9 mouse cellular contexts compared by ENCODE assay signal in the genomic region with DNA sequence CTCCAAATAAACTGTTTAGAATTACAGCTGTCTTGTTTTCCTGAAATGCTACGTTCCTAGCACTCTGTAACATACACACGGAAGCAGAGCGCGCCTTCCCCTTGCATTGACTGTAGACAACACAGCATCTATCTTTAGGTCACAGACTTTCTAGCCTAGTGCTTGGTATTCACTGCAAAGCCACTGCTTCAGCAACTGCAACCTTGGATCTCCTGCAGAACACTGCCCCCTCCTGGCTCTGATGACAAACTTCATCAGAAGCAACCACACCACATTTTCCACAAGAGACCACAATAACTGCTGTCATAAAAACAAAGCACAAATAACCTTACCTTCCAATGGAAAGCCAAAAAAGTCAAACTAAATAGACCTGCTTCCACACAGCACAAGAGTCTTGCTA. TPM values are rescaled to one million over a fixed set of nuclear protein-coding genes. Genes with fewer than 3 reads are reported as not detected.
DNase-seq lines count a peak whose midpoint lies in the region; ATAC-seq and TF ChIP-seq lines count a peak whose summit lies in the region.
"Had no signal": no experiment of that assay in that cellular context is flagged by ENCODE, and none has a peak within 500 bp of the region (broad histone marks: within the 10 kb centered on the region; RNA-seq: fewer than 3 reads in every experiment).

No protein-coding gene starts in this region.

- no peaks in the 10 kb centered on the region for H3K9me3 ChIP-seq in intestine, postnatal 0 days (ENCODE audit: control insufficient read depth)
- H3K9me3 ChIP-seq in intestine, embryonic 16.5 days (ENCODE audit: control insufficient read depth, low read length) = no peaks in the 10 kb centered on the region
- H3K9me3 ChIP-seq: stomach, embryonic 15.5 days had no signal

- H3K9ac ChIP-seq in intestine, postnatal 0 days (ENCODE audit: low read depth, low read length) = no peak overlapping the region
- H3K9ac ChIP-seq in intestine, embryonic 16.5 days (ENCODE audit: low read depth, low read length) = no peak overlapping the region
- H3K9ac ChIP-seq: stomach, embryonic 15.5 days had no signal

- no peak overlapping the region for H3K27ac ChIP-seq in intestine, postnatal 0 days (ENCODE audit: low read depth, low read length)
- H3K27ac ChIP-seq in intestine, embryonic 16.5 days (ENCODE audit: low read length) = no peak overlapping the region
- H3K27ac ChIP-seq: stomach, embryonic 15.5 days had no signal

- no peaks in the 10 kb centered on the region for H3K4me1 ChIP-seq in intestine, postnatal 0 days (replicated peaks; ENCODE audit: control insufficient read depth, insufficient read depth, low read length)
- H3K4me1 ChIP-seq in intestine, embryonic 16.5 days (ENCODE audit: control insufficient read depth, insufficient read depth, low read length) = no peaks in the 10 kb centered on the region
- H3K4me1 ChIP-seq: stomach, embryonic 15.5 days had no signal

- no peak overlapping the region for H3K4me2 ChIP-seq in intestine, postnatal 0 days (replicated peaks; ENCODE audit: low read depth)
- no peak overlapping the region for H3K4me2 ChIP-seq in intestine, embryonic 16.5 days (ENCODE audit: low read depth, low read length)
- H3K4me2 ChIP-seq: stomach, embryonic 15.5 days had no signal

- H3K27me3 ChIP-seq in intestine, postnatal 0 days (replicated peaks; ENCODE audit: control insufficient read depth, insufficient read depth, low read length) = no peaks in the 10 kb centered on the region
- no peaks in the 10 kb centered on the region for H3K27me3 ChIP-seq in intestine, embryonic 16.5 days (replicated peaks; ENCODE audit: control insufficient read depth, insufficient read depth, low read length)
- H3K27me3 ChIP-seq: stomach, embryonic 15.5 days had no signal

- peak; percentile 90 for TF ChIP-seq CTCF in intestine, postnatal 0 days (IDR thresholded peaks at IDR 0.05; ENCODE audit: low read depth)

- H3K36me3 ChIP-seq in intestine, postnatal 0 days (ENCODE audit: control insufficient read depth, insufficient read depth) = peaks cover 8% of the 10 kb centered on the region; the same call in 1 of the 2 replicates
- H3K36me3 ChIP-seq in intestine, embryonic 16.5 days (ENCODE audit: control insufficient read depth, insufficient read depth, low read length) = 0 out of 2 replicates have a peak, but pooled peaks cover 2% of the 10 kb centered on the region

- peak; percentile 62 for DNase-seq in T-cell, adult 2 months (ENCODE audit: low spot score)
- DNase-seq in heart, adult 8-10 months (ENCODE audit: low spot score) = peak; percentile 55
- peak; percentile 52 to 73 for DNase-seq in kidney, postnatal 4 days
- peak; percentile 62 for DNase-seq in skeletal muscle tissue, adult 2 months (ENCODE audit: low read depth, low spot score)

- WGBS in intestine, postnatal 0 days = 66% methylated on average over 4 of the region's 4 CpGs
- 65% methylated on average over 4 of the region's 4 CpGs for WGBS in intestine, embryonic 16.5 days

- ATAC-seq in intestine, postnatal 0 days = no peak
- no peak for ATAC-seq in intestine, embryonic 16.5 days
- peak; percentile 97 for ATAC-seq in common myeloid progenitor, adult 5-6 weeks (replicated peaks; ENCODE audit: low read depth, poor library complexity, severe bottlenecking)
- peak; percentile 93 for ATAC-seq in megakaryocyte-erythroid progenitor cell, adult 5-6 weeks (replicated peaks; ENCODE audit: low FRiP score, low TSS enrichment, poor library complexity, severe bottlenecking)

- H3K4me3 ChIP-seq in intestine, postnatal 0 days (ENCODE audit: low read depth, low read length) = no peak overlapping the region
- H3K4me3 ChIP-seq in intestine, embryonic 16.5 days (ENCODE audit: low read length) = no peak overlapping the region
- H3K4me3 ChIP-seq: stomach, embryonic 15.5 days had no signal

RNA-seq across cellular contexts. Expression of gene Tbpl1, which starts 17.2 kb away (rescaled TPM):
- polyA plus RNA-seq in intestine, postnatal 0 days (2015; fragmentation: Nextera tagmentation; extraction: Ambion mirVana) = 36.2 and 37.0 TPM in 2 replicates
- 38.4 and 39.7 TPM in 2 replicates for polyA plus RNA-seq in intestine, embryonic 16.5 days (2015; fragmentation: Nextera tagmentation; extraction: Ambion mirVana)
- total RNA-seq in common myeloid progenitor, adult 5-6 weeks (2017) = 29.1 and 31.2 TPM in 2 replicates
- 10 to 100 TPM; 13.6 to 23.7 (median 16.2) TPM for total RNA-seq in heart, adult 8-10 months (2022)
- total RNA-seq in megakaryocyte-erythroid progenitor cell, adult 5-6 weeks (2014; fragmentation: Nextera tagmentation) = 27.6 and 29.9 TPM in 2 replicates
- total RNA-seq in megakaryocyte-erythroid progenitor cell, adult 5-6 weeks (2017) = 27.8 and 30.8 TPM in 2 replicates

Comparison
In these comparisons a context has a peak if more than half of its experiments do, and no peak if none do; other contexts are left out.
1. ATAC-seq: peak in common myeloid progenitor, adult 5-6 weeks (single experiment) and megakaryocyte-erythroid progenitor cell, adult 5-6 weeks (single experiment); none in intestine, postnatal 0 days (single experiment) and intestine, embryonic 16.5 days (single experiment).
2. Peak in every context shown above with its lines, with median percentiles within 50 percentile points of each other: DNase-seq.